Mouse (Mus musculus): Measurements from ENCODE around the gene Amer3. TPM values are rescaled to one million over a fixed set of nuclear protein-coding genes. Genes with fewer than 3 reads are reported as not detected.

The Amer3 gene
- polyA plus RNA-seq, 1 experiment: not detected

- no peaks in the 10 kb centered on the region for H3K36me3 ChIP-seq (ENCODE audit: control insufficient read depth, insufficient read depth)
- TF ChIP-seq FOSL1 (IDR thresholded peaks at IDR 0.05; ENCODE audit: insufficient read depth, low read length, poor library complexity, severe bottlenecking): no peak
- TF ChIP-seq CEBPB (IDR thresholded peaks at IDR 0.05; ENCODE audit: low read depth): no peak
- no peak for TF ChIP-seq MYOG (IDR thresholded peaks at IDR 0.05; ENCODE audit: control insufficient read depth, extremely low read depth, insufficient read length)
- no peak for TF ChIP-seq USF1 (IDR thresholded peaks at IDR 0.05; ENCODE audit: low read depth)
- TF ChIP-seq CTCF (IDR thresholded peaks at IDR 0.05; ENCODE audit: control insufficient read depth, insufficient read depth, insufficient read length): no peak
- TF ChIP-seq MAX (IDR thresholded peaks at IDR 0.05): no peak
- no peak for TF ChIP-seq MYOD1 (IDR thresholded peaks at IDR 0.05; ENCODE audit: control insufficient read depth, insufficient read length, low read depth)
- H3K79me2 ChIP-seq (ENCODE audit: control insufficient read depth, insufficient read depth): no peaks in the 10 kb centered on the region
- H3ac ChIP-seq (ENCODE audit: control insufficient read depth, insufficient read length, low read depth): no peak overlapping the region
- no peaks in the 10 kb centered on the region for H3K27me3 ChIP-seq (ENCODE audit: control insufficient read depth, insufficient read depth, insufficient read length)
- H3K79me3 ChIP-seq (ENCODE audit: low read depth): no peaks in the 10 kb centered on the region
- H3K4me3 ChIP-seq (ENCODE audit: insufficient read depth, poor library complexity, severe bottlenecking): no peak overlapping the region
Observed at GRCm38 (mm10) chr1:34569876-34570275, 9.6 kb upstream of the Amer3 start.

- Histone ChIP-seq H3K4me3 (ENCODE audit: insufficient read depth, poor library complexity, severe bottlenecking) (no peak overlapping the region), H3K27me3 (ENCODE audit: control insufficient read depth, insufficient read depth, insufficient read length) (no peaks in the 10 kb centered on the region), H3K36me3 (ENCODE audit: control insufficient read depth, insufficient read depth) (no peaks in the 10 kb centered on the region), H3ac (ENCODE audit: control insufficient read depth, insufficient read length, low read depth) (no peak overlapping the region), H3K79me3 (ENCODE audit: low read depth) (no peaks in the 10 kb centered on the region), H3K79me2 (ENCODE audit: control insufficient read depth, insufficient read depth) (no peaks in the 10 kb centered on the region)
- TF ChIP-seq MYOG (IDR thresholded peaks at IDR 0.05; ENCODE audit: control insufficient read depth, extremely low read depth, insufficient read length) (no peak), CTCF (IDR thresholded peaks at IDR 0.05; ENCODE audit: control insufficient read depth, insufficient read depth, insufficient read length) (no peak), USF1 (IDR thresholded peaks at IDR 0.05; ENCODE audit: low read depth) (no peak)
Observed at GRCm38 (mm10) chr1:34571431-34571830, 8.0 kb upstream of the Amer3 start.

- Histone ChIP-seq H3K4me3 (ENCODE audit: insufficient read depth, poor library complexity, severe bottlenecking) (no peak overlapping the region), H3ac (ENCODE audit: control insufficient read depth, insufficient read length, low read depth) (no peak overlapping the region), H3K79me2 (ENCODE audit: control insufficient read depth, insufficient read depth) (no peaks in the 10 kb centered on the region), H3K27me3 (ENCODE audit: control insufficient read depth, insufficient read depth, insufficient read length) (no peaks in the 10 kb centered on the region), H3K79me3 (ENCODE audit: low read depth) (no peaks in the 10 kb centered on the region), H3K36me3 (ENCODE audit: control insufficient read depth, insufficient read depth) (no peaks in the 10 kb centered on the region)
- no peak for TF ChIP-seq CEBPB (IDR thresholded peaks at IDR 0.05; ENCODE audit: low read depth)
- TF ChIP-seq MYOG (IDR thresholded peaks at IDR 0.05; ENCODE audit: control insufficient read depth, extremely low read depth, insufficient read length): no peak
- TF ChIP-seq MAX (IDR thresholded peaks at IDR 0.05): no peak
- no peak for TF ChIP-seq MYOD1 (IDR thresholded peaks at IDR 0.05; ENCODE audit: control insufficient read depth, insufficient read length, low read depth)
- no peak for TF ChIP-seq CTCF (IDR thresholded peaks at IDR 0.05; ENCODE audit: control insufficient read depth, insufficient read depth, insufficient read length)
- TF ChIP-seq USF1 (IDR thresholded peaks at IDR 0.05; ENCODE audit: low read depth): no peak
- no peak for TF ChIP-seq FOSL1 (IDR thresholded peaks at IDR 0.05; ENCODE audit: insufficient read depth, low read length, poor library complexity, severe bottlenecking)
Observed at GRCm38 (mm10) chr1:34573221-34573620, 6.2 kb upstream of the Amer3 start.

- H3K4me3 ChIP-seq (ENCODE audit: insufficient read depth, poor library complexity, severe bottlenecking): no peak overlapping the region
- no peaks in the 10 kb centered on the region for H3K36me3 ChIP-seq (ENCODE audit: control insufficient read depth, insufficient read depth)
- no peaks in the 10 kb centered on the region for H3K79me2 ChIP-seq (ENCODE audit: control insufficient read depth, insufficient read depth)
- H3K27me3 ChIP-seq (ENCODE audit: control insufficient read depth, insufficient read depth, insufficient read length): no peaks in the 10 kb centered on the region
- no peak overlapping the region for H3ac ChIP-seq (ENCODE audit: control insufficient read depth, insufficient read length, low read depth)
- H3K79me3 ChIP-seq (ENCODE audit: low read depth): no peaks in the 10 kb centered on the region
- TF ChIP-seq CEBPB (IDR thresholded peaks at IDR 0.05; ENCODE audit: low read depth): no peak
Observed at GRCm38 (mm10) chr1:34579782-34580356, 412 bp downstream of the Amer3 start.

- no peaks in the 10 kb centered on the region for H3K79me3 ChIP-seq (ENCODE audit: low read depth)
- TF ChIP-seq FOSL1 (IDR thresholded peaks at IDR 0.05; ENCODE audit: insufficient read depth, low read length, poor library complexity, severe bottlenecking): no peak
- TF ChIP-seq USF1 (IDR thresholded peaks at IDR 0.05; ENCODE audit: low read depth): no peak
- no peak for TF ChIP-seq CTCF (IDR thresholded peaks at IDR 0.05; ENCODE audit: control insufficient read depth, insufficient read depth, insufficient read length)
- no peak for TF ChIP-seq MYOD1 (IDR thresholded peaks at IDR 0.05; ENCODE audit: control insufficient read depth, insufficient read length, low read depth)
- no peak for TF ChIP-seq MAX (IDR thresholded peaks at IDR 0.05)
- no peak for TF ChIP-seq CEBPB (IDR thresholded peaks at IDR 0.05; ENCODE audit: low read depth)
- TF ChIP-seq MYOG (IDR thresholded peaks at IDR 0.05; ENCODE audit: control insufficient read depth, extremely low read depth, insufficient read length): no peak
- H3K4me3 ChIP-seq (ENCODE audit: insufficient read depth, poor library complexity, severe bottlenecking): no peak overlapping the region
- H3K79me2 ChIP-seq (ENCODE audit: control insufficient read depth, insufficient read depth): no peaks in the 10 kb centered on the region
- H3K27me3 ChIP-seq (ENCODE audit: control insufficient read depth, insufficient read depth, insufficient read length): no peaks in the 10 kb centered on the region
- no peaks in the 10 kb centered on the region for H3K36me3 ChIP-seq (ENCODE audit: control insufficient read depth, insufficient read depth)
- no peak overlapping the region for H3ac ChIP-seq (ENCODE audit: control insufficient read depth, insufficient read length, low read depth)
Observed at GRCm38 (mm10) chr1:34582218-34582617, 2.8 kb downstream of the Amer3 start.

GRCm38 (mm10) chr1:34583821-34584263, 4.4 kb downstream of the Amer3 start:
- Histone ChIP-seq H3K36me3 (ENCODE audit: control insufficient read depth, insufficient read depth) (no peaks in the 10 kb centered on the region), H3K79me2 (ENCODE audit: control insufficient read depth, insufficient read depth) (no peaks in the 10 kb centered on the region), H3K4me3 (ENCODE audit: insufficient read depth, poor library complexity, severe bottlenecking) (no peak overlapping the region), H3K79me3 (ENCODE audit: low read depth) (no peaks in the 10 kb centered on the region), H3K27me3 (ENCODE audit: control insufficient read depth, insufficient read depth, insufficient read length) (peaks cover 6% of the 10 kb centered on the region), H3ac (ENCODE audit: control insufficient read depth, insufficient read length, low read depth) (no peak overlapping the region)
- TF ChIP-seq CTCF (IDR thresholded peaks at IDR 0.05; ENCODE audit: control insufficient read depth, insufficient read depth, insufficient read length) (no peak), MAX (IDR thresholded peaks at IDR 0.05) (no peak), MYOG (IDR thresholded peaks at IDR 0.05; ENCODE audit: control insufficient read depth, extremely low read depth, insufficient read length) (no peak), FOSL1 (IDR thresholded peaks at IDR 0.05; ENCODE audit: insufficient read depth, low read length, poor library complexity, severe bottlenecking) (no peak), MYOD1 (IDR thresholded peaks at IDR 0.05; ENCODE audit: control insufficient read depth, insufficient read length, low read depth) (no peak), CEBPB (IDR thresholded peaks at IDR 0.05; ENCODE audit: low read depth) (no peak), USF1 (IDR thresholded peaks at IDR 0.05; ENCODE audit: low read depth) (no peak)

All from C2C12 (cell line).